Mouse (Mus musculus) thymus, adult 2 months (tissue): Measurements from ENCODE around the gene Car10. TPM values are rescaled to one million over a fixed set of nuclear protein-coding genes. Genes with fewer than 3 reads are reported as not detected.

Source experiments
- DNase-seq: peaks from one replicate; pipeline ENCODE4 v3.0.0; 2021
- H3K27ac ChIP-seq: fragments of 200-500 bp; 2 replicates; pipeline ENCODE4 v1.5.1; 2012; ENCODE audit warnings: low read length, control low read depth; ENCODE audit not compliant: control insufficient read depth, insufficient read depth
- H3K27me3 ChIP-seq: fragments of 200-500 bp; 2 replicates; pipeline ENCODE4 v1.6.1; 2012; ENCODE audit warnings: mild to moderate bottlenecking, low read length, moderate library complexity, mixed read lengths; ENCODE audit not compliant: control insufficient read depth, insufficient read depth
- H3K36me3 ChIP-seq: fragments of 200-500 bp; 2 replicates; pipeline ENCODE4 v1.6.1; 2012; ENCODE audit warnings: mild to moderate bottlenecking, low read length, moderate library complexity; ENCODE audit not compliant: control insufficient read depth, insufficient read depth
- H3K4me1 ChIP-seq: fragments of 200-500 bp; replicated peaks from 2 replicates; pipeline ENCODE4 v1.6.1; 2012; ENCODE audit warnings: low read length; ENCODE audit not compliant: control insufficient read depth, insufficient read depth
- H3K4me3 ChIP-seq: fragments of 200-500 bp; 2 replicates; pipeline ENCODE4 v1.5.1; 2012; ENCODE audit warnings: mild to moderate bottlenecking, low read length, control low read depth, moderate library complexity; ENCODE audit not compliant: control insufficient read depth, insufficient read depth
- CTCF ChIP-seq: fragments of 200-500 bp; IDR thresholded peaks from 2 replicates; pipeline ENCODE4 v1.5.1; 2012; ENCODE audit warnings: mild to moderate bottlenecking, control low read depth, low read length, moderate library complexity, borderline replicate concordance; ENCODE audit not compliant: control insufficient read depth, poor library complexity, insufficient read depth; ENCODE audit errors: extremely low read depth
- POLR2A ChIP-seq: fragments of 200-500 bp; IDR thresholded peaks from 2 replicates; pipeline ENCODE4 v1.6.1; 2012; ENCODE audit warnings: mild to moderate bottlenecking, low read length, control low read depth, moderate library complexity; ENCODE audit not compliant: control insufficient read depth, poor library complexity, insufficient read depth; ENCODE audit errors: extremely low read depth
- WGBS: fragments of 180-500 bp; shearing (Covaris S2); methylation state at CpG from one replicate; pipeline ENCODE4 v1.1.7; 2018; 5-methylcytosine and 5-hydroxymethylcytosine counted together
- polyA plus RNA-seq: library from polyadenylated mRNA; depleted of rRNA; stranded (reverse); fragments of >200 nt; gene quantifications from 2 replicates; pipeline ENCODE4 v1.2.3, GENCODE M21; 2012

Gene Car10
- polyA plus RNA-seq, 1 experiment = 0.03 TPM

- Histone ChIP-seq H3K27me3 (no peaks in the 10 kb centered on the region), H3K27ac (no peak overlapping the region), H3K4me1 (no peaks in the 10 kb centered on the region), H3K4me3 (no peak overlapping the region), H3K36me3 (no peaks in the 10 kb centered on the region)
- no peak for DNase-seq
- TF ChIP-seq CTCF = no peak
- TF ChIP-seq POLR2A = no peak
These were observed 119.6 kb downstream of the Car10 start for GRCm38 (mm10) chr11:93217457-93217856.

GRCm38 (mm10) chr11:93230057-93230456, 132.2 kb downstream of the Car10 start:
- Histone ChIP-seq H3K4me1 (no peaks in the 10 kb centered on the region), H3K36me3 (no peaks in the 10 kb centered on the region), H3K27ac (no peak overlapping the region), H3K27me3 (no peaks in the 10 kb centered on the region), H3K4me3 (no peak overlapping the region)
- DNase-seq = no peak
- TF ChIP-seq POLR2A = no peak

DNA sequence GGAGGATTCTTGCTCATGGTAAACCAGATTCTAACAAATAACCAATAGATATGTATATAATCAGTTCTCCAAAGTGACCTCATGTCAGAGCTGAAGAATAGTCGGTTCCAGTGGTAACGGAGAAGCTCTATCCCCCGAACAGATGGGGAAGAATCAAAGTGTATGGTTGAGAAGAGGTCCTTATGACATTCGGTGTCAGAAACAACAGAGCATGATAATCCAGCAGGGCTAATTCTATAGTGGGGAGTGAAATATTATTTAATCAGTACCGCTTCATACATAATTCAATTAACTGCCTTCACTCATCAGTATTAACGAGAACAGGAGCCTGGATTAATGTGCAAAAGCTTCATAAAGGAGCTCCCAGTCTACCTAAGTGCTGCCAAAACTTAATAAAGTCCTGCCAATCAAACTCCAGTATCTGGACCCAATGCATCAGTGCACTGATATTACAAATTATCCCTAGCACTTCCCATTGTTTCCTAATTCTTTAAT, 152.0 kb downstream of the Car10 start:
- Histone ChIP-seq H3K4me1 (no peaks in the 10 kb centered on the region), H3K4me3 (no peak overlapping the region), H3K27me3 (no peaks in the 10 kb centered on the region), H3K27ac (no peak overlapping the region), H3K36me3 (no peaks in the 10 kb centered on the region)
- 87% methylated on average over 6 of the region's 6 CpGs for WGBS
- no peak for DNase-seq
- TF ChIP-seq CTCF (no peak), POLR2A (no peak)

DNA sequence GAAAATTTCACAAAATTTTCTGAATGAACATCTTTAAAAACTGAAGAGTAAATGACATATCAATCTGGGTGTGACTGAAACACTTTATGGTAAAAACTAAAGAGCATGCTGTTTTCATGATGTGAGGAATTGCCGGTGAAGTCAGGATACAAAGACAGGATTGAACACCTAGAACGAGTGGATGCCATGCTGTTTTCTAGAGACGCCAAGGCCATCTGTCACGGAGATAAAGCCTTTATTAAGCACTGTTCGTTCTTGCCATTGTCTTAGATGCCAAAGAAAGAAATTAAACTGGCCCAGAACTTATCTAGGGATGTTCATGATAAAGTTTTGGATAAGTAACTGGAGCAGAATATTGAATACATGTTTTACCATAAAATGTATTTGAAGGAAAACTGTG, 153.9 kb downstream of the Car10 start:
- Histone ChIP-seq H3K4me1 (no peaks in the 10 kb centered on the region), H3K27me3 (no peaks in the 10 kb centered on the region), H3K27ac (no peak overlapping the region), H3K4me3 (no peak overlapping the region), H3K36me3 (no peaks in the 10 kb centered on the region)
- 85% methylated on average over 5 of the region's 5 CpGs for WGBS
- no peak for DNase-seq
- TF ChIP-seq CTCF (no peak), POLR2A (no peak)

DNA sequence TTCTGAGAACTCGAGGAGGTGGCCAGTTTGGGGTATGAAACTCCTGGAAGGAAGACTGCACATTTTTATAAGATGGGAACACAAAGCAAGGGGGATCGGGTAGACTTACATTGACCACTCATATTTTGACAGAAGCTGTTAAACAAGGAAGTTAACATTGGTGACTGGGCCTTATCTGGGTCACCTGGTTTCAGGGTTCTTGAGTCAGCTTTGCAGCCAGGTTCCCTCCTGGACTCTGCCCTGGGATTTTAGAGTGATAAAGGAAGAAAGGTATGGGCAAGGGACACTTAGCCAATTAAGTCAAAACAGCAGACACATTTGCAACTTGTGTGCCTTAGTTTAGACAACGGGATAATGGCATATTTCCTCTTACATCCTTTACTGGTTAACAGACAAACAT, 166.2 kb downstream of the Car10 start:
- WGBS = 65% methylated on average over 3 of the region's 3 CpGs
- Histone ChIP-seq H3K27me3 (no peaks in the 10 kb centered on the region), H3K4me3 (no peak overlapping the region), H3K4me1 (no peaks in the 10 kb centered on the region), H3K27ac (no peak overlapping the region), H3K36me3 (no peaks in the 10 kb centered on the region)
- TF ChIP-seq CTCF = no peak
- no peak for TF ChIP-seq POLR2A
- DNase-seq = no peak

GRCm38 (mm10) chr11:93272016-93272415, 174.2 kb downstream of the Car10 start:
- no peak for DNase-seq
- WGBS = 92% methylated on average over 6 of the region's 6 CpGs
- Histone ChIP-seq H3K27ac (no peak overlapping the region), H3K27me3 (no peaks in the 10 kb centered on the region), H3K36me3 (no peaks in the 10 kb centered on the region), H3K4me3 (no peak overlapping the region), H3K4me1 (no peaks in the 10 kb centered on the region)
- TF ChIP-seq CTCF (no peak), POLR2A (no peak)

- H3K36me3 ChIP-seq = no peaks in the 10 kb centered on the region
- TF ChIP-seq POLR2A = no peak
- TF ChIP-seq CTCF = no peak
- H3K27me3 ChIP-seq = no peaks in the 10 kb centered on the region
- no peak overlapping the region for H3K27ac ChIP-seq
- no peak for DNase-seq
- H3K4me1 ChIP-seq = no peaks in the 10 kb centered on the region
- 30% methylated on average over 6 of the region's 6 CpGs for WGBS
- no peak overlapping the region for H3K4me3 ChIP-seq
These were observed 176.1 kb downstream of the Car10 start for GRCm38 (mm10) chr11:93273906-93274305.
